Mouse (Mus musculus) ES-Bruce4 (cell line): ENCODE results near the gene Disc1. TPM values are rescaled to one million over a fixed set of nuclear protein-coding genes. Genes with fewer than 3 reads are reported as not detected.

Experiments used
- H3K27ac ChIP-seq: 2 replicates; pipeline ENCODE4 v1.5.1; 2012; ENCODE audit warnings: low read length, inconsistent platforms; ENCODE audit not compliant: insufficient read depth
- H3K27me3 ChIP-seq: 2 replicates; pipeline ENCODE4 v1.6.1; 2012; ENCODE audit warnings: mild to moderate bottlenecking, low read length, inconsistent platforms; ENCODE audit not compliant: control insufficient read depth, poor library complexity, insufficient read depth, severe bottlenecking
- H3K36me3 ChIP-seq: 2 replicates; pipeline ENCODE4 v1.6.1; 2012; ENCODE audit warnings: inconsistent platforms, mild to moderate bottlenecking, low read length, moderate library complexity; ENCODE audit not compliant: control insufficient read depth, poor library complexity, insufficient read depth, severe bottlenecking
- H3K4me1 ChIP-seq: one replicate; pipeline ENCODE4 v1.8.1; 2011; ENCODE audit warnings: low read length; ENCODE audit not compliant: control insufficient read depth, insufficient read depth
- H3K4me3 ChIP-seq: 2 replicates; pipeline ENCODE4 v1.5.1; 2011; ENCODE audit warnings: low read depth, mild to moderate bottlenecking, low read length
- H3K9ac ChIP-seq: 2 replicates; pipeline ENCODE4 v1.6.1; 2012; ENCODE audit warnings: low read depth, mild to moderate bottlenecking, inconsistent platforms; ENCODE audit not compliant: poor library complexity, severe bottlenecking
- H3K9me3 ChIP-seq: replicated peaks from 2 replicates; pipeline ENCODE4 v1.6.1; 2012; ENCODE audit warnings: mild to moderate bottlenecking, low read length, inconsistent platforms; ENCODE audit not compliant: control insufficient read depth, poor library complexity, insufficient read depth, severe bottlenecking
- CTCF ChIP-seq: IDR thresholded peaks from one replicate; pipeline ENCODE4 v1.8.1; 2011; ENCODE audit warnings: low read depth, low read length
- EP300 ChIP-seq: IDR thresholded peaks from 2 replicates; pipeline ENCODE4 v1.6.1; 2011; ENCODE audit warnings: low read depth, low read length; ENCODE audit not compliant: insufficient read depth
- POLR2A ChIP-seq: IDR thresholded peaks from one replicate; pipeline ENCODE4 v1.8.1; 2011; ENCODE audit warnings: low read length; ENCODE audit not compliant: insufficient read depth
- polyA plus RNA-seq: library from polyadenylated mRNA; stranded (reverse); fragments of >200 nt; gene quantifications from 2 replicates; pipeline ENCODE4 v1.2.4, GENCODE M21; 2011; ENCODE audit warnings: low read depth; ENCODE audit not compliant: missing spikeins, insufficient read depth, insufficient read length

Disc1 gene
- polyA plus RNA-seq, 1 experiment, result not detected

DNA sequence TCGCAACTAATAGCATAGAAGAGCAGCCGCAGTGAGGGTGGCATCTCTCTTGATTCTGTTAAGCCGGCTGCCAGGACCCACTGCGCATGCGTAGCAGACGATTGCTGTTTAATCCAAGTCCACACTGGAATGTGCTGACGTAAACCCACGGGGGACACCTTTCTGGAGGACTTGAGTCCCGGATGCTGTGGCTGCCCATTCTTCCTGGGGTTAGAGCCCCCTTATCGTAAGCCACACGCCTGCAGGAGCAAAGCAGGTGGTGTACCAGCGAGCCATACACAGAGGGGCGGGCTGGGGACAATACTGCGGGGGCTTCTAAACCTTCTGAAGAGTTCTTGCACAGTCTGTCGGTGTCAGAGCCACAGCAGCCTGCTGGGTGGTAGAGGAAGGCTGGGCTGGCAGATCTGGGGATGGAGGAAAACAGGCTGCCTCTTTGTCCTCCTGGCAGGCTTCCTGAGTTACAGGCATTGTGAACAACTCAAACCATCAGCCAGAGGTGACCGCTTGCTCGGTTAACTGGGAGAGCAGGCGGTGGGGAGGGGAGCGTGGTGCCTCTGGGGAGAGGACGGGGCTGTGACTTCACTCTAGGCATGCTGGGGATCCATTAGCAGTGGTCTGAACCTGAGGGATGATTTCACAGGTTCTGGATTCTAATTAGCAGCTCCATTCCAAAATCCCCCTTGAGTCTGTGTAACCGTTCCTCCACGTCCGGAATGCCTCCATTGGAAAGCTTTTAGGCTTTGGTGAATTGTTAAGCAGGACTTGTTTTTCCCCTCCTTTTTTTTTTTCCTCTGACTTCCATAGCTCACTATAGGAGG, 200.4 kb downstream of the Disc1 start:
- no peaks in the 10 kb centered on the region for H3K4me1 ChIP-seq
- H3K4me3 ChIP-seq, result no peak overlapping the region
- no peak for TF ChIP-seq EP300
- no peaks in the 10 kb centered on the region for H3K36me3 ChIP-seq
- H3K27me3 ChIP-seq, result no peaks in the 10 kb centered on the region
- no peaks in the 10 kb centered on the region for H3K9me3 ChIP-seq
- H3K27ac ChIP-seq, result no peak overlapping the region
- H3K9ac ChIP-seq, result peak overlapping the region; percentile 8; the same call in 1 of the 2 replicates

GRCm38 (mm10) chr8:125255006-125255685, 201.2 kb downstream of the Disc1 start:
- TF ChIP-seq CTCF (no peak), POLR2A (no peak), EP300 (no peak)
- H3K4me3 ChIP-seq, result no peak overlapping the region

DNA sequence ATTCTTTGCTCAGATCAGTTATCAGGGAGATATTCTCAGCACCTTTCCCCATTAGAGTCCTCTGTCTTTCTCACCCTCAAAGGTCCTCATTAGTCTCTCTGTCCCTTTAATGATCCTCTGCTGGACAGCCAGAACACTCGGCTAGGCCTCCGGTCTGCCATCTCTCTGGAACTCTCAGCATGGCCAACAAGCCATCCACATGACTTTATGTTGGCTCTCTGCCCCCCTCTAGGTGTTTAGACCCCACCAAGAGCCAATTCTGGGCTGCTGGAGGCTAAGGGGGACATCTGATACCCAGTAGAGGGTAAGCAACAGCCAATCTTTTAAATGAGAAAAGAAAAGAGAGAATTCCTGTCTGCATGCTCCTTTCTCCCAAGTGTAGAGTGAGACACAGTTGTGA, 203.7 kb downstream of the Disc1 start:
- Histone ChIP-seq H3K36me3 (no peaks in the 10 kb centered on the region), H3K9ac (no peak overlapping the region), H3K9me3 (no peaks in the 10 kb centered on the region), H3K27me3 (no peaks in the 10 kb centered on the region), H3K4me3 (no peak overlapping the region), H3K27ac (no peak overlapping the region), H3K4me1 (no peaks in the 10 kb centered on the region)
- no peak for TF ChIP-seq EP300
- no peak for TF ChIP-seq POLR2A
- TF ChIP-seq CTCF, result no peak

More at GRCm38 (mm10) chr8:125255006-125255685, 201.2 kb downstream of the Disc1 start:
- Histone ChIP-seq H3K27ac (no peak overlapping the region), H3K27me3 (no peaks in the 10 kb centered on the region), H3K36me3 (no peaks in the 10 kb centered on the region), H3K9me3 (no peaks in the 10 kb centered on the region), H3K4me1 (no peaks in the 10 kb centered on the region), H3K9ac (no peak overlapping the region)

DNA sequence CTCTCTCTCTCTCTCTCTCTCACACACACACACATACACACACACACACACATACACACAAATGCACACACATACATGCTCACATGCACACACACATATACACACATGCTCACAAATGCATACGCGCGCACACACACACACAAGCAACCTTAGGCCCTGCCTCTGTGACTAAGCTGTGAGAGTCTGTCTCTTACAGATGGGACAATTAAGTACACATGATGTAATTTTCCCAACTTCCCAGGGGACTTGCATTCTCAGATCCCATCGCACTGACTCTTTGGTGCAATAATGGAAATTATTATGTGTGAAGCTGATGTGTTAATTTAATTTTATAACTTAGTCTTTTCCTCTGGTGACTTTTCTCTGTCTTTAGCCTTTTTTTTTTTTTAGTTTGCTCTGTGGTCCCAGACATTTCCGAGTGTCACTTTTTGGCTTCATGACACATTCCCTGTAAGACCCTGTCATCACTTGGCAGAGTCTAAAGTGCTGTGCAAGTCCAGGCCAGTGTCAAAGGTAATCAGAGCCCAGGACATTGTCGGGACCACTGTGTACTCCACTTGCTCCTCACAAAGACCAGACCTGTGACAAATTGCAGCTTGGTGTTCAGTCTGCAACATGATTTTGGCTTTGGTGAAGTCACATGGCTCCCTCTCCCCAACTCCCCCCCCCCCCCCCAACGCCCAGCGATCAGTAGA, 205.0 kb downstream of the Disc1 start:
- no peak overlapping the region for H3K9ac ChIP-seq
- H3K27me3 ChIP-seq, result no peaks in the 10 kb centered on the region
- no peak overlapping the region for H3K27ac ChIP-seq
- H3K36me3 ChIP-seq, result no peaks in the 10 kb centered on the region
- H3K4me3 ChIP-seq, result no peak overlapping the region
- no peaks in the 10 kb centered on the region for H3K9me3 ChIP-seq
- no peaks in the 10 kb centered on the region for H3K4me1 ChIP-seq
- TF ChIP-seq POLR2A, result no peak

DNA sequence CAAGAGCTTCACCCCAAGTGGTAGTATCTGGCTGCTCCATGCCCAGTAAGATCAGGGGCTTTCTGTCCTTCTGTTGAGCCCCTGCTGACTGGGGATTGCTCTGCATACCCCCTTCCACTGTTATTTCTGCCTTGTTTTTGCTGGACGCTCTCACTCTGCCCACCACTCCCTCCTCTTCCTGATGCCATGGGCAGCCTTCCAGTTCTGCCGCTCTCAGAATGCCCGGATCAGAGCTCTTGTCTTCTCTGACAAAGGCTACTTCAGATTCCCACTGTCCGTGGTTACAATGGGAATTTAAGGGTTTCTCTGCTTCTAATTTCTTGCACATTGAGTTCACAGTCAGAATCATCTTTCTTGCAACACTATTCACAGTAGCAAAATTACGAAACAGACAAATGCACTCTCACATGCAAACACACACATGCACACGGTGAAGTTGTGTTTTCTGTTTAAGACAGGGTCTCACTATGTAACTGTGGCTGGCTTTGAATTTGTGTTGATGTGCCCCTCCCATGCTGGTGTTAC, 214.2 kb downstream of the Disc1 start:
- Histone ChIP-seq H3K27me3 (no peaks in the 10 kb centered on the region), H3K4me1 (no peaks in the 10 kb centered on the region), H3K4me3 (no peak overlapping the region), H3K27ac (no peak overlapping the region), H3K9ac (no peak overlapping the region), H3K36me3 (no peaks in the 10 kb centered on the region), H3K9me3 (no peaks in the 10 kb centered on the region)
- TF ChIP-seq EP300 (no peak), CTCF (no peak), POLR2A (no peak)

DNA sequence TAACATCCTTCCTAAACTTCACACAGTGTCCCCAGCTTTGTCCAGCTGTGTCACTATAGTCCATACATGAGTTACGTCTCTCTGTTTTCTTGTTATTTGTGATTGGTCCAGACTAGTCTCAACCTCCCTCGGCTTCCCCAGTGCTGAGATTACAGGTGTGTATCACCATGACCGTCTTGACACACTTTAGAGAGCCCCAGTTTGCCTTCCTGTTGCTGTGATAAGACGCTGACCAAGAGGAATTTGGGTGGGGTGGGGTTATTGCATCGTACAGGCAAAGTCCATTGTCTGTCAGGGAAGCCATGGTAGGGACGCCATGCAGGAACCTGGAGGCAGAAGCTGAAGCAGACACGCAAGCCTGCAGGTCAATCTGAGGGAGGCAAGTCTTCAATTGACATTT, 216.3 kb downstream of the Disc1 start:
- no peak for TF ChIP-seq EP300
- no peak for TF ChIP-seq POLR2A
- TF ChIP-seq CTCF, result no peak
- no peak overlapping the region for H3K4me3 ChIP-seq
- H3K4me1 ChIP-seq, result no peaks in the 10 kb centered on the region
- no peaks in the 10 kb centered on the region for H3K27me3 ChIP-seq
- H3K9me3 ChIP-seq, result no peaks in the 10 kb centered on the region
- no peak overlapping the region for H3K9ac ChIP-seq
- H3K27ac ChIP-seq, result no peak overlapping the region
- H3K36me3 ChIP-seq, result no peaks in the 10 kb centered on the region
